Mouse (Mus musculus) testis, adult 2 months (tissue): Measurements from ENCODE around the gene Shtn1.

Source experiments
- CTCF ChIP-seq: fragments of 200-500 bp; IDR thresholded peaks from 2 replicates; pipeline ENCODE4 v1.5.1; 2012; ENCODE audit warnings: low read depth, mild to moderate bottlenecking, inconsistent platforms, low read length, moderate library complexity; ENCODE audit not compliant: control insufficient read depth, insufficient read depth, insufficient replicate concordance
- POLR2A ChIP-seq: fragments of 200-500 bp; IDR thresholded peaks from 2 replicates; pipeline ENCODE4 v1.6.1; 2012; ENCODE audit warnings: low read depth, mild to moderate bottlenecking, inconsistent platforms, low read length, moderate library complexity; ENCODE audit not compliant: control insufficient read depth

DNA sequence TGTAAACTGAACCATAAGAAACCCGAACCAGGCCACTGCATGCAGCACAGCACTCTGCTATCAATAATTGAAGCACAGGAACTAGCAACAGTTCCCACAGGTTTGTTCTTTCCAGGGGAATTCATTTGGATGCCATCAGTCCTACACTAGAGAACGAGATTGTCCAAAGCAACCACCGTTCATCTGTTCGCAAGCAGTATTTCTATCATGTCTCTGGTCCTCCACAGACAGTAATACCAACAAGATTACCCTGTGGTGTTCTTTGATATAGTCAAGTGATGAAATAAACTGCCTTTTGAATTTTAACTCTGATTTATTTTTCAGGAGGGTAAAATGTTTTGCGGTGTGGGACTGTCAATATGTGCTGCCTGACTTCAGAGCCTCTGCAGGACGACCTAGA is 27.0 kb downstream of the Shtn1 start:
- TF ChIP-seq CTCF = no peak
- no peak for TF ChIP-seq POLR2A
